25 mouse cellular contexts compared by ENCODE assay signal in the genomic region with DNA sequence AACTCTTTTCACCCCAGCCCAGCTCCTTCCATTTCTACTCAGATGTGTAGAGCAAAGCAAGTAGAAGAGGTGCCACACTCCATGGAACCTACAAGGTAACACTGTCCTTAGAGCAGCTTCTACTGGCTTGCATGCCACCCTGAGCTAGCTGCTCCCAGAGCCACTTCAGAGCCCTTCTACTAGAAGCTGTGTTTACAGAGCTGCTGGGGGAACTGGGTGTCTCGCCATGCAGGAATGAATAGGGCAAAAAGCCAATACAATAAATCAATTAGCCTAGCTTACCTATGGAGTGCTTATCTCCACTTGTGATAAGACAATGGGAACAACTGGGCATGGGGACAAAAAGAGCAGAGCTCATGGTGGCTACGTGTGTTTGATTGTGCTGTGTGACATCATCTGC.
A peak's percentile ranks its signal among the peaks of the same experiment; 100 is the strongest.
DNase-seq lines count a peak whose midpoint lies in the region; ATAC-seq and TF ChIP-seq lines count a peak whose summit lies in the region.
"Had no signal": no experiment of that assay in that cellular context is flagged by ENCODE, and none has a peak within 500 bp of the region (broad histone marks: within the 10 kb centered on the region; RNA-seq: fewer than 3 reads in every experiment).

No protein-coding gene starts in this region.

- H3K79me2 ChIP-seq in heart, adult 2 months (replicated peaks; ENCODE audit: control insufficient read depth, insufficient read depth, low read length) = no peaks in the 10 kb centered on the region

- H3K27me3 ChIP-seq in heart, embryonic 16.5 days (ENCODE audit: control insufficient read depth, insufficient read depth, low read length) = no peaks in the 10 kb centered on the region
- H3K27me3 ChIP-seq in heart, adult 2 months (ENCODE audit: control insufficient read depth, insufficient read depth, low read length) = no peaks in the 10 kb centered on the region
- no peaks in the 10 kb centered on the region for H3K27me3 ChIP-seq in liver, embryonic 13.5 days
- no peaks in the 10 kb centered on the region for H3K27me3 ChIP-seq in stomach, embryonic 16.5 days (ENCODE audit: control insufficient read depth, insufficient read depth, low read length)
- H3K27me3 ChIP-seq: forebrain, embryonic 12.5 days; heart, embryonic 12.5 days; limb, embryonic 12.5 days; midbrain, embryonic 15.5 days; neural tube, embryonic 12.5 days had no signal

- DNase-seq in heart, adult 2 months = no peak
- peak; percentile 5 for DNase-seq in lung, postnatal 25 days (ENCODE audit: low spot score)
- no peak for DNase-seq in lung, adult 2 months
- DNase-seq in liver, embryonic 13.5 days = no peak
- DNase-seq in cerebellum, adult 9-10 months = no peak
- no peak for DNase-seq in adrenal gland, adult (ENCODE audit: inconsistent age in 2 of 2, low spot score in 1 of 2)
- DNase-seq: cerebellum, adult 18-20 months; cerebellum, postnatal 25 days; gastrocnemius, adult 2 months; heart, postnatal 36 days; kidney, postnatal 25 days; lung, embryonic 14.5 days; right cerebral cortex, postnatal 25 days had no signal

- peaks cover 11% of the 10 kb centered on the region for H3K4me1 ChIP-seq in heart, embryonic 16.5 days (ENCODE audit: control insufficient read depth, insufficient read depth, low read length)
- peaks cover 2% of the 10 kb centered on the region; the same call in 1 of the 2 replicates for H3K4me1 ChIP-seq in heart, adult 2 months (ENCODE audit: control insufficient read depth, insufficient read depth, low read length)
- no peaks in the 10 kb centered on the region; the same call in 1 of the 2 replicates for H3K4me1 ChIP-seq in lung, adult 2 months (ENCODE audit: control insufficient read depth, insufficient read depth, low read length)
- peaks cover 7% of the 10 kb centered on the region; the same call in 1 of the 2 replicates for H3K4me1 ChIP-seq in liver, embryonic 13.5 days (replicated peaks)
- H3K4me1 ChIP-seq in stomach, embryonic 16.5 days (ENCODE audit: control insufficient read depth, insufficient read depth, low read length) = no peaks in the 10 kb centered on the region; the same call in 1 of the 2 replicates
- H3K4me1 ChIP-seq: forebrain, embryonic 12.5 days; midbrain, embryonic 15.5 days; neural tube, embryonic 12.5 days had no signal

- no peak for TF ChIP-seq EP300 in heart, adult 2 months (IDR thresholded peaks at IDR 0.05; ENCODE audit: insufficient read depth, low read depth, low read length)

- no peak overlapping the region for H3K9ac ChIP-seq in heart, embryonic 16.5 days (ENCODE audit: low read length)
- H3K9ac ChIP-seq in heart, adult 2 months (ENCODE audit: low read depth, low read length) = no peak overlapping the region
- no peak overlapping the region for H3K9ac ChIP-seq in liver, embryonic 13.5 days
- H3K9ac ChIP-seq in stomach, embryonic 16.5 days (ENCODE audit: low read length) = no peak overlapping the region
- H3K9ac ChIP-seq: embryonic facial prominence, embryonic 13.5 days; forebrain, embryonic 12.5 days; heart, embryonic 12.5 days; hindbrain, embryonic 14.5 days; limb, embryonic 12.5 days; lung, embryonic 14.5 days; midbrain, embryonic 15.5 days; neural tube, embryonic 12.5 days had no signal

- H3K36me3 ChIP-seq in heart, embryonic 16.5 days (ENCODE audit: control insufficient read depth, insufficient read depth) = peaks cover 7% of the 10 kb centered on the region
- H3K36me3 ChIP-seq in heart, adult 2 months (ENCODE audit: control insufficient read depth, insufficient read depth, low read length) = peaks cover 3% of the 10 kb centered on the region; the same call in 1 of the 2 replicates
- H3K36me3 ChIP-seq in liver, embryonic 13.5 days = peaks cover 7% of the 10 kb centered on the region
- no peaks in the 10 kb centered on the region for H3K36me3 ChIP-seq in stomach, embryonic 16.5 days (ENCODE audit: control insufficient read depth, insufficient read depth, low read length)
- H3K36me3 ChIP-seq: midbrain, embryonic 15.5 days; neural tube, embryonic 12.5 days had no signal

- intact Hi-C loops in heart, adult 2 months (cut with DNase I) = no loop called here

- 35% methylated on average over 2 of the region's 2 CpGs for WGBS in heart, embryonic 16.5 days
- 43% methylated on average over 2 of the region's 2 CpGs for WGBS in heart, adult 2 months
- 26% methylated on average over 2 of the region's 2 CpGs for WGBS in lung, adult 2 months
- WGBS in liver, embryonic 13.5 days (ENCODE audit: insufficient replicate concordance) = 61% methylated on average over 2 of the region's 2 CpGs
- WGBS in stomach, embryonic 16.5 days = 48% methylated on average over 2 of the region's 2 CpGs

- no peak for TF ChIP-seq CTCF in heart, adult 2 months (IDR thresholded peaks at IDR 0.05)
- no peak for TF ChIP-seq CTCF in lung, adult 2 months (IDR thresholded peaks at IDR 0.05; ENCODE audit: insufficient read depth, low read length)

- 0 out of 2 replicates have a peak overlapping the region, but pooled peaks have one; percentile 14 for H3K27ac ChIP-seq in heart, embryonic 16.5 days (ENCODE audit: low read length)
- no peak overlapping the region for H3K27ac ChIP-seq in heart, adult 2 months
- H3K27ac ChIP-seq in liver, embryonic 13.5 days = no peak overlapping the region
- no peak overlapping the region for H3K27ac ChIP-seq in stomach, embryonic 16.5 days (ENCODE audit: low read length)
- H3K27ac ChIP-seq: embryonic facial prominence, embryonic 13.5 days; forebrain, embryonic 12.5 days; gastrocnemius, adult 2 months; hindbrain, embryonic 14.5 days; limb, embryonic 12.5 days; midbrain, embryonic 15.5 days; neural tube, embryonic 12.5 days had no signal

- no peak for TF ChIP-seq POLR2A in heart, adult 2 months (IDR thresholded peaks at IDR 0.05; ENCODE audit: insufficient read depth, low read depth, low read length)
- TF ChIP-seq POLR2A in lung, adult 2 months (IDR thresholded peaks at IDR 0.05; ENCODE audit: borderline replicate concordance, extremely low read depth, low read depth, low read length) = no peak

- 0 out of 2 replicates have a peak, but pooled peaks have one; percentile 19 for ATAC-seq in heart, embryonic 16.5 days (replicated peaks; ENCODE audit: extremely low read depth, insufficient read depth, low FRiP score)
- ATAC-seq in liver, embryonic 13.5 days (ENCODE audit: low read depth) = 0 out of 2 replicates have a peak, but pooled peaks have one; percentile 34
- peak; percentile 77 for ATAC-seq in stomach, embryonic 16.5 days (ENCODE audit: insufficient read depth, low FRiP score)
- ATAC-seq: CD4-positive, CD25-positive, alpha-beta regulatory T cell, adult 4 months; inflammation-experienced regulatory T-cells, adult 6 months; midbrain, embryonic 15.5 days had no signal

- no peaks in the 10 kb centered on the region for H3K9me3 ChIP-seq in heart, embryonic 16.5 days (replicated peaks; ENCODE audit: control insufficient read depth, low read length)
- no peaks in the 10 kb centered on the region for H3K9me3 ChIP-seq in liver, embryonic 13.5 days (replicated peaks)
- no peaks in the 10 kb centered on the region for H3K9me3 ChIP-seq in stomach, embryonic 16.5 days (replicated peaks; ENCODE audit: control insufficient read depth, low read length)
- H3K9me3 ChIP-seq: embryonic facial prominence, embryonic 13.5 days; forebrain, embryonic 12.5 days; heart, embryonic 12.5 days; limb, embryonic 12.5 days; midbrain, embryonic 15.5 days; neural tube, embryonic 12.5 days had no signal

- no peak overlapping the region for H3K4me3 ChIP-seq in heart, embryonic 16.5 days (ENCODE audit: low read length)
- H3K4me3 ChIP-seq in heart, adult 2 months = no peak overlapping the region
- no peak overlapping the region for H3K4me3 ChIP-seq in lung, adult 2 months (replicated peaks; ENCODE audit: extremely low read depth, low read depth, low read length)
- no peak overlapping the region for H3K4me3 ChIP-seq in liver, embryonic 13.5 days (replicated peaks)
- no peak overlapping the region for H3K4me3 ChIP-seq in stomach, embryonic 16.5 days (replicated peaks; ENCODE audit: low read length)
- H3K4me3 ChIP-seq: embryonic facial prominence, embryonic 13.5 days; erythroblast, embryonic 14.5 days; forebrain, embryonic 12.5 days; gastrocnemius, adult 2 months; heart, embryonic 12.5 days; limb, embryonic 12.5 days; midbrain, embryonic 15.5 days; neural tube, embryonic 12.5 days had no signal

- no peak overlapping the region for H3K4me2 ChIP-seq in heart, embryonic 16.5 days (ENCODE audit: low read depth, low read length)
- no peak overlapping the region for H3K4me2 ChIP-seq in liver, embryonic 13.5 days
- no peak overlapping the region for H3K4me2 ChIP-seq in stomach, embryonic 16.5 days (ENCODE audit: low read depth, low read length)
- H3K4me2 ChIP-seq: embryonic facial prominence, embryonic 13.5 days; forebrain, embryonic 12.5 days; heart, embryonic 12.5 days; hindbrain, embryonic 14.5 days; limb, embryonic 12.5 days; lung, embryonic 14.5 days; midbrain, embryonic 15.5 days; neural tube, embryonic 12.5 days had no signal

Comparison
In these comparisons a context has a peak if more than half of its experiments do, and no peak if none do; other contexts are left out.
1. ATAC-seq: peak in every context shown above with its lines; median percentile 77 in stomach, embryonic 16.5 days; 34 in liver, embryonic 13.5 days; 19 in heart, embryonic 16.5 days.